Mouse (Mus musculus): ENCODE results near the gene Kctd17.

- TF ChIP-seq CTCF (IDR thresholded peaks at IDR 0.05; ENCODE audit: low read depth, low read length) (no peak), POLR2A (IDR thresholded peaks at IDR 0.05; ENCODE audit: borderline replicate concordance, low read depth, low read length) (no peak)
Measured at GRCm38 (mm10) chr15:78467570-78467969, 39.2 kb downstream of the Kctd17 start.
